Mouse (Mus musculus) bone marrow macrophage, adult 2 months (primary cell): ENCODE data around the gene Tubb4b.

ENCODE experiments used
- CTCF ChIP-seq: IDR thresholded peaks from 2 replicates; pipeline ENCODE4 v1.5.1; 2012; ENCODE audit warnings: low read depth, mild to moderate bottlenecking, low read length, moderate library complexity
- POLR2A ChIP-seq: IDR thresholded peaks from 2 replicates; pipeline ENCODE4 v1.6.1; 2012; ENCODE audit warnings: mild to moderate bottlenecking, low read depth, low read length, borderline replicate concordance

GRCm38 (mm10) chr2:25224766-25225752 is 557 bp upstream of the Tubb4b start:
- TF ChIP-seq CTCF (no peak), POLR2A (no peak)
